Mouse (Mus musculus) right cerebral cortex, postnatal 25 days (tissue): ENCODE data around the gene Prima1.

Experiments used
- DNase-seq: peaks from one replicate; pipeline ENCODE4 v3.0.0; 2022

Prima1 gene

DNA sequence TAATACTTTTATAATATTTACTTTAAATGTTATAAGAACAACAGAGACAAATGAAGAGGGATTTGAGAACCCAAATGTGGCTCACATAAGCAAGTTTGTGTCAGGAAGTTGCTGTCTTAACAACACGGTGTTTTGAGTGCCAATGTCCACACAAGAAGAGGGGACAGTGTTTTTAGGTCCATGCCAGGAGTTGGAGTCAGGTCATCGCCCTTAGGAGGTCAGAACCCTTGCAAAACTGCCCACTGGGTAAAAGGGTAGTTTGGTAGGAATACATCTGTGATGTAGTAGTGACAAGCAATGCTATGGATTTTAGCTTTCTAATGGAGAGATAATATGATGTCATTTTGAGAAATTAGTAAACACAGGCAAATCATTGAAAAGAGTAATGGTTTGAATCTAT lies 91.7 kb downstream of the Prima1 start:
- DNase-seq: no peak
